Mouse (Mus musculus) kidney, adult 2 months (tissue): ENCODE data around the gene Hnrnpr.

Experiments used
- CTCF ChIP-seq: fragments of 200-500 bp; conservative IDR thresholded peaks from 2 replicates; pipeline ENCODE4 v1.5.1; 2011; ENCODE audit warnings: low read depth, mild to moderate bottlenecking, control low read depth, low read length, moderate library complexity, mixed read lengths; ENCODE audit not compliant: insufficient read depth, insufficient read length
- POLR2A ChIP-seq: fragments of 200-500 bp; IDR thresholded peaks from one replicate; pipeline ENCODE4 v1.6.1; 2011; ENCODE audit warnings: low read depth, low read length, control low read depth

- TF ChIP-seq CTCF, result no peak
- TF ChIP-seq POLR2A, result no peak
Observed at GRCm38 (mm10) chr4:136309780-136310179, 962 bp upstream of the Hnrnpr start.
